Mouse (Mus musculus): ENCODE data around the gene Gprin1. TPM values are rescaled to one million over a fixed set of nuclear protein-coding genes. Genes with fewer than 3 reads are reported as not detected.

The Gprin1 gene
- polyA plus RNA-seq, 1 experiment: 0.09 TPM

DNA sequence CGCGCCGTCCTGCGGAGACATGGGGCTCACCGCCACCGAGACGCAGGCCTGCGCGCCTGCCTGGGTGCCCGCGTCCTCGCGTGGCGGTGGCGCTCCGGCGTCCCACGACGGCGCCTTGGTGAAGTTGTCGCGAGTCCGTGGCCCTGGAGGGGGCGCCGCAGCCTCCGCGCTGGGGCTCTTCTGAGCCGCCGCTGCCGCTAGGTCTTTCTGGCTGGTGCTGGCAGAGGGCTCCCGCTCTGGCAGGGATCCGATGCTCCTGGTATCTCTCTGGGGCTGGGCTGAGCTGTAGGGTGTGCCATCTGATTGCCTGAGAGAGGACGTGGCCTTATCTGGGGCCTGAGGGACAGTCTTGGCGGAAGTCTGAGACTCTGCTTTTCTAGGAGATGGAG lies 11.5 kb downstream of the Gprin1 start:
- DNase-seq: no peak
- WGBS: 2% methylated on average over 33 of the region's 34 CpGs
- no peak overlapping the region for H3K4me3 ChIP-seq (replicated peaks; ENCODE audit: extremely low read depth, low read depth, low read length)
- no peak for TF ChIP-seq POLR2A (IDR thresholded peaks at IDR 0.05; ENCODE audit: borderline replicate concordance, extremely low read depth, low read depth, low read length)
- TF ChIP-seq CTCF (IDR thresholded peaks at IDR 0.05; ENCODE audit: insufficient read depth, low read length): no peak
- H3K4me1 ChIP-seq (ENCODE audit: control insufficient read depth, insufficient read depth, low read length): no peaks in the 10 kb centered on the region

DNA sequence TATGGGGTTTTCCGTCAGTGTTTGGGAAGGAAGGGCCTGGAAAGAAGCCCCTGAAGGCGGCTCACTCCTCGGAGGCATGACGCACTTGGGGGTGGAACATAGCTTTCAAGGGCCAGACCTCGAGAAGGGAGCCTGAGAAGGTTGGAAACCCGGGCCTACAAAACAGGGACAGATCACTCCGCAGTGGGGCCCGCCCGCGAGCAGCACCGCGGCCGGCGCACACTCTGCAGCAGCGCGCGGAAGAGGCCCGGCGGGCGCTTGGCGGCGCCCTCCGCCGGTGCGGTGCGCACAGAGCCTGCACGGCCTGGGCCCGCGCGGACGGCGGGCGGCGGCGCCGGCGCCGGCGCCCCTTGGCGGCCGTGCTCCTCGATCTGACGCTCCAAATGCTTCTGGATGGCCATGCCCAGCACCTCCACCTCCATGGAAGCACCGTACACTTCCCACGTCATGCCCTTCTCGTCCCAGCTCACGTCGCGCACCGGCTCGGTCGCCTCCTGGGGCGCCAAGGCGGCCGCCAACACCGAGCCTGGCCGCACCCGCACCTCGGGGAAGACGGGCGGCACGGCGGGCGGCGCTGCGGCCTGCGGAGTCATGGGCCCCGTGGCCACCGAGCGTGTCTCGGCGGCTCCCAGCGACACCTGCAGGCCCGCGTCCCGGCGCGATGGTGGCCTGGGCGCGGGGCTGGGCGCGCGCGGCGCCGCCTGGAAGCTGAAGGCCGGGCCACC lies 12.0 kb downstream of the Gprin1 start:
- TF ChIP-seq CTCF (IDR thresholded peaks at IDR 0.05; ENCODE audit: insufficient read depth, low read length) (no peak), POLR2A (IDR thresholded peaks at IDR 0.05; ENCODE audit: borderline replicate concordance, extremely low read depth, low read depth, low read length) (no peak)
- no peak overlapping the region for H3K4me3 ChIP-seq (replicated peaks; ENCODE audit: extremely low read depth, low read depth, low read length)
- DNase-seq: no peak
- WGBS: 2% methylated on average over 81 of the region's 87 CpGs
- H3K4me1 ChIP-seq (ENCODE audit: control insufficient read depth, insufficient read depth, low read length): no peaks in the 10 kb centered on the region

DNA sequence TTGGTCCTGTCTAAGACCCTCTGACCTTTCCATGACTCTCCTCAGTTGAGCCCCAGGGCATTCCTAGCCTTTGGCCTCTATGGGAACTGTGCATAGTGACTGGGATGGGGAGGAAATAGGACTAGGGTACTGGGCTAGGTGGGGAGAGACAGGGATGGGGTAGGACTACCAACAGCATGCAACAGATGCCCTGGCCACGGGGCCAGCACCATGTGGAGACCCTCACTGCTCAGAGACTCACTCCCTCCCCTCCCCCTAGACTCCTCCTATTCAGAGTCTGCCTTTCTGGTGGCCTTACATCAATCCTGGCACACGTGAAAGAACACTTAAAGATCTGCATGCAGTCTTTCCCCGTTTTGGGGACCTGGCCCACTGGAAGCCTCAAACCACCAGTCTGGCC lies 12.7 kb downstream of the Gprin1 start:
- TF ChIP-seq CTCF (IDR thresholded peaks at IDR 0.05; ENCODE audit: insufficient read depth, low read length) (no peak), POLR2A (IDR thresholded peaks at IDR 0.05; ENCODE audit: borderline replicate concordance, extremely low read depth, low read depth, low read length) (no peak)
- H3K4me1 ChIP-seq (ENCODE audit: control insufficient read depth, insufficient read depth, low read length): no peaks in the 10 kb centered on the region
- WGBS: 16% methylated on average over 3 of the region's 3 CpGs
- H3K4me3 ChIP-seq (replicated peaks; ENCODE audit: extremely low read depth, low read depth, low read length): no peak overlapping the region
- no peak for DNase-seq

- WGBS: 59% methylated on average over 11 of the region's 11 CpGs
- no peak overlapping the region for H3K4me3 ChIP-seq (replicated peaks; ENCODE audit: extremely low read depth, low read depth, low read length)
- TF ChIP-seq CTCF (IDR thresholded peaks at IDR 0.05; ENCODE audit: insufficient read depth, low read length): no peak
- TF ChIP-seq POLR2A (IDR thresholded peaks at IDR 0.05; ENCODE audit: borderline replicate concordance, extremely low read depth, low read depth, low read length): no peak
Observed at GRCm38 (mm10) chr13:54726131-54726530, 23.5 kb downstream of the Gprin1 start.

DNA sequence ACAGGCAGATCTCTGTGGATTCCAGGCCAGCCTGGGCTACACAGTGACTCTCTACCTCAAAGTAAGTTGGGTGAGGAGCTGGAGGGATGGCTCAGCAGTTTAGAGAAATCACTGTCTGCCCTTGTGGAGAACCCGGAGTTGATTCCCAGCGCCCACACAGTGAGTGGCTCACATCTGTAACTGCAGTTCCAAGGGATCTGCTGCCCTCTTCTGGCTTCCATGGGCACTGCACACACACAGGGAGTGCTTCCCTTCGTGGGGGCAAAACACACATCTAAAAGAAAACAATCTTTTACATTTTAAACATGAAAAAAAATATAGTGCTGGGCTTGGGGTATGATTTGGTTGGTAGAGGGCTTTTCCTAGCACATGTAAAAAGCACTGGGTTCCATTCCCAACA lies 26.5 kb downstream of the Gprin1 start:
- no peak for DNase-seq
- Histone ChIP-seq H3K4me1 (ENCODE audit: control insufficient read depth, insufficient read depth, low read length) (no peaks in the 10 kb centered on the region), H3K4me3 (replicated peaks; ENCODE audit: extremely low read depth, low read depth, low read length) (no peak overlapping the region)
- 91% methylated on average over 3 of the region's 3 CpGs for WGBS
- no peak for TF ChIP-seq POLR2A (IDR thresholded peaks at IDR 0.05; ENCODE audit: borderline replicate concordance, extremely low read depth, low read depth, low read length)
- TF ChIP-seq CTCF (IDR thresholded peaks at IDR 0.05; ENCODE audit: insufficient read depth, low read length): no peak

More at GRCm38 (mm10) chr13:54726131-54726530, 23.5 kb downstream of the Gprin1 start:
- no peaks in the 10 kb centered on the region for H3K4me1 ChIP-seq (ENCODE audit: control insufficient read depth, insufficient read depth, low read length)
- DNase-seq: no peak

GRCm38 (mm10) chr13:54716916-54717315 lies 32.8 kb downstream of the Gprin1 start:
- H3K4me1 ChIP-seq (ENCODE audit: control insufficient read depth, insufficient read depth, low read length): no peaks in the 10 kb centered on the region
- WGBS: 4% methylated on average over 5 of the region's 5 CpGs

GRCm38 (mm10) chr13:54714996-54715395 lies 34.7 kb downstream of the Gprin1 start:
- Histone ChIP-seq H3K4me1 (ENCODE audit: control insufficient read depth, insufficient read depth, low read length) (no peaks in the 10 kb centered on the region), H3K4me3 (replicated peaks; ENCODE audit: extremely low read depth, low read depth, low read length) (no peak overlapping the region)
- DNase-seq: no peak
- no peak for TF ChIP-seq POLR2A (IDR thresholded peaks at IDR 0.05; ENCODE audit: borderline replicate concordance, extremely low read depth, low read depth, low read length)
- TF ChIP-seq CTCF (IDR thresholded peaks at IDR 0.05; ENCODE audit: insufficient read depth, low read length): no peak
- 57% methylated on average over 10 of the region's 10 CpGs for whole genome bisulfite sequencing

More at GRCm38 (mm10) chr13:54716916-54717315, 32.8 kb downstream of the Gprin1 start:
- DNase-seq: peak; percentile 31
- TF ChIP-seq POLR2A (IDR thresholded peaks at IDR 0.05; ENCODE audit: borderline replicate concordance, extremely low read depth, low read depth, low read length) (no peak), CTCF (IDR thresholded peaks at IDR 0.05; ENCODE audit: insufficient read depth, low read length) (peak; percentile 58)
- no peak overlapping the region for H3K4me3 ChIP-seq (replicated peaks; ENCODE audit: extremely low read depth, low read depth, low read length)

DNA sequence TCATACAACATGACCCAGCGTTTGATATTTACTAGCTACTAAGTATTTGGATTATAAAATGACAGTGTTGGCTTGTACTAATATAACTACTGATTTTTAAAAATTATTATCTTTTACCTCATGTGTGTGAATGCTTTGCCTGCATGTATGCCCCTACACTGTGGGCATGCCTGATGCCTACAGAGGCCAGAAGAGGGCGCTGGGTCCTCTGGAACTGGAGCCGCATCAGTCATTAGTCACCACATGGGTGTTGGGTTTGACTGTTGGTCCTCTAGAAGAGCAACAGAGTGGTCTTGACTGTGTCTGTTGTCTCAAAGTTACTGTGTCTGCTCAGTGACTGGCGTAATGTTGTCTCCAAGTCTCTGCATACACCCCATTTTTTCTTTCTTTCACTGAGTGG lies 35.3 kb downstream of the Gprin1 start:
- 39% methylated on average over 4 of the region's 4 CpGs for WGBS
- Histone ChIP-seq H3K4me1 (ENCODE audit: control insufficient read depth, insufficient read depth, low read length) (no peaks in the 10 kb centered on the region), H3K4me3 (replicated peaks; ENCODE audit: extremely low read depth, low read depth, low read length) (no peak overlapping the region)
- no peak for DNase-seq
- TF ChIP-seq POLR2A (IDR thresholded peaks at IDR 0.05; ENCODE audit: borderline replicate concordance, extremely low read depth, low read depth, low read length): no peak
- no peak for TF ChIP-seq CTCF (IDR thresholded peaks at IDR 0.05; ENCODE audit: insufficient read depth, low read length)

DNA sequence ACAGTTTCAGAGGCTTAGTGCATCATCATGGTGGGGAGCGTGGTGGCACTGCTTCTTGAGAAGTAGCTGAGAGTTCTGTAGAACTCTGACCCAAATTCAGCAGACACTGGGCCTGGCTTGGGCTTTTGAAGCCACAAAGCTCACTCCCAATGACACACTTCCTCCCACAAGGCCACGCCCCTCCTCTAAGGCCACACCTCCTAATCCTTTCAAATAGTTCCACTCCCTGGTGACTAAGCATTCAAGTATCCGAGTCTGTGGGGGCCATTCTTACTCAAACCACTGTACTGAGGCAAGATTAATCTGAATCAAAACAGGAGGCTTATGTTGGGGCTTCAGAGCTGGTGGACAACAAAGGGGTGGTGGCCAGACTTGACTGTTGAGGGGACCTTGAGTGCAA lies 38.8 kb downstream of the Gprin1 start:
- DNase-seq: no peak
- TF ChIP-seq POLR2A (IDR thresholded peaks at IDR 0.05; ENCODE audit: borderline replicate concordance, extremely low read depth, low read depth, low read length) (no peak), CTCF (IDR thresholded peaks at IDR 0.05; ENCODE audit: insufficient read depth, low read length) (no peak)
- Histone ChIP-seq H3K4me1 (ENCODE audit: control insufficient read depth, insufficient read depth, low read length) (no peaks in the 10 kb centered on the region), H3K4me3 (replicated peaks; ENCODE audit: extremely low read depth, low read depth, low read length) (no peak overlapping the region)
- 81% methylated on average over 3 of the region's 3 CpGs for WGBS

DNA sequence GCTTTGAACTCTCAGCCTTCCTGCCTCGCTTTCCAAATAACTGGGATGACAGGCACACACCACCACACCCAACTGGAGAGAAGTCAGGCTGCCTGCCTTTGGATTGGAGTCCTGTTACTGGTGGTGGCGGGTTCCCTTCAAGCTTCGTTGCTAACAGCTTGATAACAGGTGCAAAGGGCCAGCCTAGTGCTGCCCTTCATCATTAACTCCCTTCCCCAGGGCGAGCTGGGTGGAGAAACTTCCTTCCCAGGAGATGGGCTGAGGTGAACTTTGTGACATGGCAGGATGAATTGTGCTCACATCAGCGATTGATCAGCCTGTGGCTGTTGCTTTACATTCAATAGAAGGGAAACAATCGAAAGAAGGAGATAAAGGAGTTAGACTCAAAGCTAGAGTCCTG lies 44.8 kb downstream of the Gprin1 start:
- Histone ChIP-seq H3K4me1 (ENCODE audit: control insufficient read depth, insufficient read depth, low read length) (no peaks in the 10 kb centered on the region), H3K4me3 (replicated peaks; ENCODE audit: extremely low read depth, low read depth, low read length) (no peak overlapping the region)
- no peak for DNase-seq
- WGBS: 42% methylated on average over 6 of the region's 6 CpGs
- TF ChIP-seq CTCF (IDR thresholded peaks at IDR 0.05; ENCODE audit: insufficient read depth, low read length) (no peak), POLR2A (IDR thresholded peaks at IDR 0.05; ENCODE audit: borderline replicate concordance, extremely low read depth, low read depth, low read length) (no peak)

Measured in lung, adult 2 months (tissue).